Mouse (Mus musculus): ENCODE results near the gene Gm2564. TPM values are rescaled to one million over a fixed set of nuclear protein-coding genes. Genes with fewer than 3 reads are reported as not detected.

Gene Gm2564
- 93.8 TPM for polyA plus RNA-seq (2015; fragmentation: Illumina TruSeq; extraction: RNeasy Lipid Tissue Mini Kit (QIAGEN cat#74804); ENCODE audit: insufficient read depth, low replicate concordance)

GRCm38 (mm10) chr4:42629419-42629818 is at the start of gene Gm2564:
Gm2564 (plus strand) TSS chr4:42629719.

GRCm38 (mm10) chr4:42611895-42612294 is 17.6 kb upstream of the Gm2564 start, which contains the start of gene Gm10591:
Gm10591 (plus strand) TSS chr4:42612195.

GRCm38 (mm10) chr4:42654951-42655350 is 25.4 kb downstream of the Gm2564 start, which contains the start of gene Ccl27b:
Ccl27b (plus strand) TSS chr4:42655251.

GRCm38 (mm10) chr4:42661793-42662192 is 32.3 kb downstream of the Gm2564 start, which contains the start of gene Il11ra2:
Il11ra2 (minus strand) TSS chr4:42661893.

Other genes starting within 250 kb of the Gm2564 start
- gene Gm21586, start 190.3 kb upstream of the Gm2564 start, polyA plus RNA-seq (2015; fragmentation: Illumina TruSeq; extraction: RNeasy Lipid Tissue Mini Kit (QIAGEN cat#74804); ENCODE audit: insufficient read depth, low replicate concordance) = not detected
- 0.21 TPM for gene Gm2163, start 163.0 kb upstream of the Gm2564 start, polyA plus RNA-seq (2015; fragmentation: Illumina TruSeq; extraction: RNeasy Lipid Tissue Mini Kit (QIAGEN cat#74804); ENCODE audit: insufficient read depth, low replicate concordance)
- gene Fam205a2, start 101.5 kb upstream of the Gm2564 start, polyA plus RNA-seq (2015; fragmentation: Illumina TruSeq; extraction: RNeasy Lipid Tissue Mini Kit (QIAGEN cat#74804); ENCODE audit: insufficient read depth, low replicate concordance) = not detected
- not detected for gene Gm10591, start 17.5 kb upstream of the Gm2564 start, polyA plus RNA-seq (2015; fragmentation: Illumina TruSeq; extraction: RNeasy Lipid Tissue Mini Kit (QIAGEN cat#74804); ENCODE audit: insufficient read depth, low replicate concordance)
- gene Ccl27b, start 25.5 kb downstream of the Gm2564 start, polyA plus RNA-seq (2015; fragmentation: Illumina TruSeq; extraction: RNeasy Lipid Tissue Mini Kit (QIAGEN cat#74804); ENCODE audit: insufficient read depth, low replicate concordance) = not detected
- not detected for gene Il11ra2, start 32.2 kb downstream of the Gm2564 start, polyA plus RNA-seq (2015; fragmentation: Illumina TruSeq; extraction: RNeasy Lipid Tissue Mini Kit (QIAGEN cat#74804); ENCODE audit: insufficient read depth, low replicate concordance)
- gene 4930578G10Rik, start 105.8 kb downstream of the Gm2564 start, polyA plus RNA-seq (2015; fragmentation: Illumina TruSeq; extraction: RNeasy Lipid Tissue Mini Kit (QIAGEN cat#74804); ENCODE audit: insufficient read depth, low replicate concordance) = not detected
- 137 TPM for gene Ccl19, start 126.9 kb downstream of the Gm2564 start, polyA plus RNA-seq (2015; fragmentation: Illumina TruSeq; extraction: RNeasy Lipid Tissue Mini Kit (QIAGEN cat#74804); ENCODE audit: insufficient read depth, low replicate concordance)
- 506 TPM for gene Ccl21a, start 144.3 kb downstream of the Gm2564 start, polyA plus RNA-seq (2015; fragmentation: Illumina TruSeq; extraction: RNeasy Lipid Tissue Mini Kit (QIAGEN cat#74804); ENCODE audit: insufficient read depth, low replicate concordance)
- 0.07 TPM for gene Fam205a1, start 224.2 kb downstream of the Gm2564 start, polyA plus RNA-seq (2015; fragmentation: Illumina TruSeq; extraction: RNeasy Lipid Tissue Mini Kit (QIAGEN cat#74804); ENCODE audit: insufficient read depth, low replicate concordance)
- not detected for gene Gm12394, start 227.1 kb downstream of the Gm2564 start, polyA plus RNA-seq (2015; fragmentation: Illumina TruSeq; extraction: RNeasy Lipid Tissue Mini Kit (QIAGEN cat#74804); ENCODE audit: insufficient read depth, low replicate concordance)
- not detected for gene Fam205c, start 244.5 kb downstream of the Gm2564 start, polyA plus RNA-seq (2015; fragmentation: Illumina TruSeq; extraction: RNeasy Lipid Tissue Mini Kit (QIAGEN cat#74804); ENCODE audit: insufficient read depth, low replicate concordance)

Measured in spleen, adult 10 weeks (tissue).